Mouse (Mus musculus): ENCODE results near the gene Lrrc31. TPM values are rescaled to one million over a fixed set of nuclear protein-coding genes. Genes with fewer than 3 reads are reported as not detected.

Gene Lrrc31
- polyA plus RNA-seq, 1 experiment from 2014 or later = not detected

Other genes starting within 250 kb of the Lrrc31 start
- 4.6 and 10.1 TPM in 2 replicates for gene Mecom, start 151.8 kb downstream of the Lrrc31 start, polyA plus RNA-seq (2014; fragmentation: Nextera tagmentation; extraction: Ambion mirVana)
- gene Actrt3, start 99.9 kb downstream of the Lrrc31 start, polyA plus RNA-seq (2014; fragmentation: Nextera tagmentation; extraction: Ambion mirVana) = 0.15 and 0.38 TPM in 2 replicates
- 32.8 and 41.8 TPM in 2 replicates for gene Mynn, start 97.8 kb downstream of the Lrrc31 start, polyA plus RNA-seq (2014; fragmentation: Nextera tagmentation; extraction: Ambion mirVana)
- gene Lrriq4, start 55.3 kb downstream of the Lrrc31 start, polyA plus RNA-seq (2014; fragmentation: Nextera tagmentation; extraction: Ambion mirVana) = not detected in 2 replicates
- gene Lrrc34, start 52.0 kb downstream of the Lrrc31 start, polyA plus RNA-seq (2014; fragmentation: Nextera tagmentation; extraction: Ambion mirVana) = 0.82 and 1.1 TPM in 2 replicates
- gene Samd7, start 46.5 kb upstream of the Lrrc31 start, polyA plus RNA-seq (2014; fragmentation: Nextera tagmentation; extraction: Ambion mirVana) = 0.19 TPM in 1 of 2 replicates, not detected in the other
- 102 and 110 TPM in 2 replicates for gene Sec62, start 93.0 kb upstream of the Lrrc31 start, polyA plus RNA-seq (2014; fragmentation: Nextera tagmentation; extraction: Ambion mirVana)
- 0.34 and 0.91 TPM in 2 replicates for gene Gpr160, start 156.1 kb upstream of the Lrrc31 start, polyA plus RNA-seq (2014; fragmentation: Nextera tagmentation; extraction: Ambion mirVana)